Mouse (Mus musculus) heart, postnatal 25 days (tissue): ENCODE data around the gene Cabp4. TPM values are rescaled to one million over a fixed set of nuclear protein-coding genes. Genes with fewer than 3 reads are reported as not detected.
"Not testable (repeated sequence)": the region's sequence is repeated elsewhere in the genome, so short reads cannot be mapped to it uniquely, and the experiment has no call there.

Experiments used
- DNase-seq: peaks from one replicate; pipeline ENCODE4 v3.0.0; 2022; ENCODE audit warnings: low spot score
- intact Hi-C: fragments of 180-260 bp; cut with DNase I; formaldehyde crosslinking; loops from one replicate; pipeline ENCODE4 v1.15.1; 2025
- total RNA-seq, 2 experiments: library from RNA; stranded (reverse); gene quantifications; 2 replicates each; pipeline ENCODE4 v1.2.3; 2021

The Cabp4 gene
- total RNA-seq, 2 experiments from 2014 or later, result 0.31 TPM; not detected in 1

DNA sequence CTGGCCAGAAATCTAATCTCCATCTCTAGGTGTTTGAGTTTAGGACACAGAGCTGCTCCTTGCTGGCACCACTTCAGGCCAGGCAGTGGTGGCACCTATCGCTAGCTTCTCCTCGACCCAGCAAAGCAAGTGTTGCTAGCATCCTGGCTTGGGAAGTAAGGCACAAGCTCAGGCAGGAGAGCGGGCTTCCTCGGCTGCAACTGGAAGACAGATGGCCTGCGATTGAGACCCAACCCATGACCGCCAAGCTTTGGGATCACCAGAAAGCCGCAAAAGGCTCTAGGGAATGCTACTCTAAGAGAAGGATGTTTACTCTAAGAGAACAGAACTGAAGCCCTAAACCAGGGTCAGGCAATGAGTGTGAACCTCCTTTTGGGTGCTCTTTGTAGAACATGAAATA lies 14.4 kb downstream of the Cabp4 start:
- intact Hi-C loops, result no loop called here
- DNase-seq, result no peak

- no peak for DNase-seq
- intact Hi-C loops, result loop anchor here (2.0 kb wide), 1 partner anchor 36 kb away; the partner anchor contains the start of gene Rps6kb2
These were observed 16.9 kb downstream of the Cabp4 start for GRCm38 (mm10) chr19:4126759-4127495.

- intact Hi-C loops, result loop anchor here (2.0 kb wide), 1 partner anchor 37 kb away; the partner anchor contains the start of gene Rps6kb2
- peak; percentile 97 for DNase-seq
These were observed 17.8 kb downstream of the Cabp4 start, which contains the start of gene Aip for GRCm38 (mm10) chr19:4125741-4126696. Gene Aip, minus strand, starts transcription at chr19:4125858.

GRCm38 (mm10) chr19:4125268-4125667 lies 18.6 kb downstream of the Cabp4 start:
- DNase-seq, intact Hi-C loops: not testable (repeated sequence)

GRCm38 (mm10) chr19:4124432-4124831 lies 19.4 kb downstream of the Cabp4 start:
- no peak for DNase-seq
- intact Hi-C loops, result loop anchor here (5.0 kb wide), 1 partner anchor 103 kb away; no protein-coding TSS in a partner anchor

DNA sequence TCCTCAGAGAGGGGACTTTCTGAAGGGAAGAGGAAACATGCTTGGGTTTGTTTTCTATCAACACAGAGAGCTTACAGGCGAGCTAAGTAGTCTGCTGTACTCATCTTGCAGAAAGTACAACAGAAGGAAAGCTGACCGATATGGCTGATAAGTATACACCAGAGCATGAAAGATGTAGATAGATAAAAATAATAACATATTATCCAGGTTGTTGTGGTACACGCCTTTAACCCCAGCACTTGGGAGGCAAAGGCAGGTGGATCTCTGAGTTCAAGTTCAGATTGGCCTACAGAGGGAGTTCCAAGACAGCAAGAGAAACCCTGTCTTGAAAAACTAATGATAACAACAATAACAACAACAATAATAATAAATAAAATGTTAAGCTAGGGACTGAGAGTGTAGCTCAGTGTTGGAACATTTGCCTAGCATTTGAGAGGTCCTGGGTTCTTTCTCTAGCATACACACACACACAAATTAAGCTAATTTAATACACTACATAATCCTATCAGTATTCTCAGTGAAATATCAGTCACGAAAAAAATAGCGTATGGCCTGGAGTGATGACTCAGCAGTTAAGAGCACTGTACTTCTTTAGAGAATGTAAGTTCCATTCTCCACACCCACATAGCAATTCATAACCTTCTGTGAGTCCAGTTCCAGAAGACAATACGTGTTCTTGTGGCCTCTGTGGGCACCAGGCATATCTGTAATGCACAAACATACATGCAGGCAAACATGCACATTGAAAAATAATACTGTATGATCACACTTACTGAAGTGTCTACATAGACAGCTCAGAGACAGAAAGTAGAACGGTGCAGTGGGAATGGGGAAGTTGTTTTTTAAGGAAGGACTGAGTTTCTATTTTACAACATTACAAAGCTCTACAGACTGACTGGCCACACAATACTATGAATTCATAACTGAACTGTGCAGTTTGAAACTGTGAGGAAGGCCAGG lies 21.1 kb downstream of the Cabp4 start:
- intact Hi-C loops, result loop anchor here (5.0 kb wide), 1 partner anchor 105 kb away; no protein-coding TSS in a partner anchor
- DNase-seq, result no peak

- intact Hi-C loops, result loop anchor here (5.0 kb wide), 1 partner anchor 105 kb away; no protein-coding TSS in a partner anchor
- DNase-seq, result not testable (repeated sequence)
These were observed 21.9 kb downstream of the Cabp4 start for GRCm38 (mm10) chr19:4121896-4122295.

- intact Hi-C loops, result loop anchor here (5.0 kb wide), 1 partner anchor 106 kb away; no protein-coding TSS in a partner anchor
- DNase-seq, result peak; percentile 94
These were observed 22.6 kb downstream of the Cabp4 start for GRCm38 (mm10) chr19:4121097-4121805.

GRCm38 (mm10) chr19:4120496-4120895 lies 23.3 kb downstream of the Cabp4 start:
- intact Hi-C loops, result loop anchor here (5.0 kb wide), 1 partner anchor 107 kb away; no protein-coding TSS in a partner anchor
- no peak for DNase-seq

DNA sequence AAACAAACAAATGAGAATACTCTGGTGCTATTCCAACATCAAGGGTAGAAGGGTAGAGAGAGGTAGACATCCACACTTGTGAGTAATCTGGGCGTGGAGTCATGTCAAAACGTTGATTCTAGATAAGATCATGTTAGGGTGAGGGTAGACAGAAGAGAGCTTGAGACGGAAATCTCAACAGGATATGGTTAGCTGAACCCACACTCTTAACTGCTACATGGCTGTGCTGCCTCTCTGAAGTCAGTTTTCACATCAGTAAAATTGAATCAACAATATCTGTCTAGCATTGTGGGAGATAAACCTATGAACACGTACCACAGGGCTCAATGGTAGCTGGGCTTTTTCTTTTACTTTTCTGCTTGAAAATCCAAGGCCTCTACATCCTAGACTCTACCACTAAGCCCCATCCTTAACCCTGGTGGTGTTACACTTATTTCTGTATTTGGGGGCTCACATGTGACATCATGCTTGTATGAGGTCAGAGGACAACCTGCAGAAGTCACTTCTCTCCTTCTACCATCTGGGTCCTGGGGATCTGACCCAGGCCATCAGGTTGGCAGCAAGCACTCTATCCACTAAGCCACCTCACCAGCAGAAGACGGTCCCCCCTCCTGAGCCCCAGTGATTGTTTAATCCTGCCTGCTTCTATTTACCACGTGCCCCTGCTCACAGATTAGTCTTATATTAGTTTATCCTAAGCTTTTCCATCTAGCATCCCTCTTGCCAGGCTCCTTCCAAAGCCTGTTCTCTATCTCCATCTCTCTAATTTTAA lies 23.9 kb downstream of the Cabp4 start:
- intact Hi-C loops, result loop anchor here (2.0 to 5.0 kb wide), 2 partner anchors 19 to 107 kb away; no protein-coding TSS in a partner anchor
- no peak for DNase-seq

- intact Hi-C loops, result loop anchor here (2.0 kb wide), 1 partner anchor 18 kb away; no protein-coding TSS in a partner anchor
These were observed 25.5 kb downstream of the Cabp4 start for GRCm38 (mm10) chr19:4118350-4118749.

GRCm38 (mm10) chr19:4117006-4117405 lies 26.8 kb downstream of the Cabp4 start:
- intact Hi-C loops, result no loop called here
- no peak for DNase-seq

More at GRCm38 (mm10) chr19:4118350-4118749, 25.5 kb downstream of the Cabp4 start:
- DNase-seq, result no peak

- no peak for DNase-seq
- intact Hi-C loops, result no loop called here
These were observed 28.0 kb downstream of the Cabp4 start for GRCm38 (mm10) chr19:4115816-4116215.

DNA sequence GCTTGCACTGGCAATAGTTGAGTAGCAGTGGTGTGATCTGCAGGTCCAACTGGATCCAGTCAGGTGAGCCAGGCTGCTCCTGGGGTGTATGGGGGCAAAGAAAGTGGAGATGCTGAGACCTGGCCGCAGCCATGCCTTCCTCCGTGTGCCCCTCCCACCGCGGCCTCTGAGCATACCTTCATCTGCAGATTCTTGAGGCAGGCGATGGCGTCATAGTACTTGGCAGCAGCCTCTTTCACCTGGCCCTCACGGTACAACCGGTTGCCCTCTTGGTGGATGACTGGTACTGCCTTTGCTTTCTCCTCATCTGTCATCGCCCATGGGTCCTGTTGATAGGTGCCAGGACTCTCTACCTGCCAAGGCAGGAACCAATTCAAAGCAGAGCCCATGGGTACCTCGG lies 28.7 kb downstream of the Cabp4 start:
- intact Hi-C loops, result no loop called here
- DNase-seq, result no peak

DNA sequence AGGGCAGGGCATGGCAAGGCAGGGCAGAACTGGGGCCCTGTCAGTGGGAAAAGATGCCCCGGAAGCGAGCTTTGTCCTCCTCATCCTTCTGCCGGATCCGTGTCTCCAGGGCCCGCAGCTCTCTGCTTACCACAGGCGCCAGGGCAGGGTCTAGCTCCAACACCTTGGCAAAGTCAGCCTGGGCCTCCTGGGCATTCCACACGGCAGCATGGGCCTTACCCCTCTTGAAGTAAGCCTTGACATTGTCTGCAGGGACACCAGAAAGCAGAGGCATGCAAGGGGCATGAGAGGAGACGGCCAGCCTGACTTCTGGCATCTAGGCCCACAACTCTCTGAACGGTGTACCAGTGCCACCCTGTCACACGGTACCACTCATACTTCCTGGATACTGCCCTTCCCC lies 29.3 kb downstream of the Cabp4 start:
- intact Hi-C loops, result no loop called here
- no peak for DNase-seq

- no peak for DNase-seq
- intact Hi-C loops, result no loop called here
These were observed 30.0 kb downstream of the Cabp4 start for GRCm38 (mm10) chr19:4113806-4114230.

DNA sequence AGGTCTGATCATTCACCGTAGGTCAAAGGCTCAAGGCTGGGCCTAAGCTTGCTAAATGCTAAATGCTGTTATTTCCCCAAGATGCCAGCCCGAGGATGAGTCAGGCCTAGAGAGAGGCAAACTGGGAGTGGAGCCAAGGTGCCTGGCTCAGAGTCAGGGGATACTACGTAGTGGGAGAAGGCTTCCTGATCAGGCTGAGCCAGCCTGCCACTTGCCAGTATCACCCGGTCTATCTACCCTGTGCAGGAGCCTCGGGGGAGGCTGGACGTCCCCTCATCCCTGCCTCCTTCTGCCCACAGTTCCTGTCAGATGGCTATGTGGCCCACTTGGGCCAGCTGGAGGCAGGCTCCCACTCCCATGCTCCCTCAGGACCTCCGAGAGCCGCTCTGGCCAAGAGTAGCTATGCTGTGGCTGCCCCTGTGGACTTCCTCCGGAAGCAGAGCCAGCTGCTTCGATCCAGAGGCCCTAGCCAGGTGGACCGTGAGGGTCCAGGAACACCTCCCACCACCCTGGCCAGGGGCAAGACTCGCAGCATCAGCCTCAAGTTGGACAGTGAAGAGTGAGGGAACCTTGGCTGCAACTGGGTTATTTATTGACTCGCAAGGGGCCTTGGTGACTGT lies 30.5 kb downstream of the Cabp4 start:
- intact Hi-C loops, result no loop called here
- peak; percentile 60 for DNase-seq
